Mouse (Mus musculus): ENCODE measurements around the gene Rab35.

Gene Rab35

GRCm38 (mm10) chr5:115648876-115649275 is 17.2 kb downstream of the Rab35 start:
- in situ Hi-C loops (cut with MboI, MseI) = no loop called here

- in situ Hi-C loops (cut with MboI, MseI) = loop anchor here (10.0 kb wide), 2 partner anchors 85 to 195 kb away; partner anchors contain the start of genes Bicdl1 and Cit
These were observed 18.0 kb downstream of the Rab35 start for GRCm38 (mm10) chr5:115649699-115650098.

GRCm38 (mm10) chr5:115650885-115651284 is 19.2 kb downstream of the Rab35 start:
- in situ Hi-C loops (cut with MboI, MseI) = loop anchor here (10.0 kb wide), 2 partner anchors 84 to 194 kb away; partner anchors contain the start of genes Bicdl1 and Cit

GRCm38 (mm10) chr5:115651821-115652220 is 20.1 kb downstream of the Rab35 start:
- in situ Hi-C loops (cut with MboI, MseI) = loop anchor here (10.0 kb wide), 2 partner anchors 83 to 193 kb away; partner anchors contain the start of genes Bicdl1 and Cit

GRCm38 (mm10) chr5:115652681-115653575 is 21.2 kb downstream of the Rab35 start:
- in situ Hi-C loops (cut with MboI, MseI) = loop anchor here (10.0 kb wide), 2 partner anchors 82 to 192 kb away; partner anchors contain the start of genes Bicdl1 and Cit

- in situ Hi-C loops (cut with MboI, MseI) = loop anchor here (10.0 kb wide), 2 partner anchors 81 to 191 kb away; partner anchors contain the start of genes Bicdl1 and Cit
These were observed 22.1 kb downstream of the Rab35 start for GRCm38 (mm10) chr5:115653776-115654175.

- in situ Hi-C loops (cut with MboI, MseI) = loop anchor here (10.0 kb wide), 2 partner anchors 78 to 188 kb away; partner anchors contain the start of genes Bicdl1 and Cit
These were observed 25.0 kb downstream of the Rab35 start for GRCm38 (mm10) chr5:115656677-115657076.

- in situ Hi-C loops (cut with MboI, MseI) = loop anchor here (10.0 kb wide), 2 partner anchors 78 to 188 kb away; partner anchors contain the start of genes Bicdl1 and Cit
These were observed 25.5 kb downstream of the Rab35 start for GRCm38 (mm10) chr5:115657234-115657633.

GRCm38 (mm10) chr5:115658352-115658751 is 26.6 kb downstream of the Rab35 start:
- in situ Hi-C loops (cut with MboI, MseI) = loop anchor here (10.0 kb wide), 2 partner anchors 76 to 186 kb away; partner anchors contain the start of genes Bicdl1 and Cit

- in situ Hi-C loops (cut with MboI, MseI) = loop anchor here (10.0 kb wide), 1 partner anchor 1648 kb away; no protein-coding TSS in a partner anchor
These were observed 30.9 kb downstream of the Rab35 start for GRCm38 (mm10) chr5:115662658-115663057.

- in situ Hi-C loops (cut with MboI, MseI) = loop anchor here (10.0 kb wide), 1 partner anchor 1652 kb away; no protein-coding TSS in a partner anchor
These were observed 34.8 kb downstream of the Rab35 start for GRCm38 (mm10) chr5:115666366-115667065.

GRCm38 (mm10) chr5:115667210-115667609 is 35.5 kb downstream of the Rab35 start:
- in situ Hi-C loops (cut with MboI, MseI) = loop anchor here (10.0 kb wide), 1 partner anchor 1652 kb away; no protein-coding TSS in a partner anchor

GRCm38 (mm10) chr5:115667894-115668293 is 36.2 kb downstream of the Rab35 start:
- in situ Hi-C loops (cut with MboI, MseI) = loop anchor here (10.0 kb wide), 1 partner anchor 1653 kb away; no protein-coding TSS in a partner anchor

- in situ Hi-C loops (cut with MboI, MseI) = loop anchor here (10.0 kb wide), 1 partner anchor 1654 kb away; no protein-coding TSS in a partner anchor
These were observed 37.3 kb downstream of the Rab35 start for GRCm38 (mm10) chr5:115668986-115669385.

GRCm38 (mm10) chr5:115669974-115670373 is 38.3 kb downstream of the Rab35 start:
- in situ Hi-C loops (cut with MboI, MseI) = loop anchor here (10.0 kb wide), 1 partner anchor 1655 kb away; no protein-coding TSS in a partner anchor

- in situ Hi-C loops (cut with MboI, MseI) = no loop called here
These were observed 38.7 kb downstream of the Rab35 start for GRCm38 (mm10) chr5:115670406-115670805.

- in situ Hi-C loops (cut with MboI, MseI) = no loop called here
These were observed 40.1 kb downstream of the Rab35 start for GRCm38 (mm10) chr5:115671846-115672245.

- in situ Hi-C loops (cut with MboI, MseI) = no loop called here
These were observed 53.4 kb downstream of the Rab35 start for GRCm38 (mm10) chr5:115685126-115685525.

- in situ Hi-C loops (cut with MboI, MseI) = no loop called here
These were observed 55.0 kb downstream of the Rab35 start for GRCm38 (mm10) chr5:115686716-115687115.

- in situ Hi-C loops (cut with MboI, MseI) = no loop called here
These were observed 61.6 kb downstream of the Rab35 start for GRCm38 (mm10) chr5:115693271-115693670.

- in situ Hi-C loops (cut with MboI, MseI) = no loop called here
These were observed 63.6 kb downstream of the Rab35 start for GRCm38 (mm10) chr5:115695191-115695770.

All from T-helper 2 cell (primary cell).